Mouse (Mus musculus): ENCODE data around the gene Olfr469.
"Not testable (repeated sequence)": the region's sequence is repeated elsewhere in the genome, so short reads cannot be mapped to it uniquely, and the experiment has no call there.

Olfr469 gene

DNA sequence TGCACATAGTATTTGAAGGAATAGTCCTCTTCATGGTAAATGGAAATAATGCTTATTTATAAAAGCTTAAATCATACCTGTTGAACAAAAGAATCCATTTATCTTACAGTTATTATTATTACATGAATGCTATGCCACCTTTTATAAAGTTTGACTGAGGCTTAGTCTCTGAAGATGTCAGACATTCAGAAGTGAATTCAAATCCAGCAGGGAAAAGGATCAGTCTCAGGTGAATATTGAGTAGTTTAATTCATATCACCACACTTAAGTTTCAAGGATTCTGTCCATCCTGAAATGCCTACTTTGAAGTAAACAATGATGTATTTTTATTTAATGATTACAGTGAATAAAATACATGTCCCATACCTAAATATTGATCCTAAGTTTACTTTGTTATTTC lies at the start of gene Olfr469:
Olfr469 (minus strand) TSS at position 101 of the 400 bp plus-strand sequence.
- DNase-seq (ENCODE audit: extremely low read depth, insufficient read length, low spot score) = not testable (repeated sequence)

DNA sequence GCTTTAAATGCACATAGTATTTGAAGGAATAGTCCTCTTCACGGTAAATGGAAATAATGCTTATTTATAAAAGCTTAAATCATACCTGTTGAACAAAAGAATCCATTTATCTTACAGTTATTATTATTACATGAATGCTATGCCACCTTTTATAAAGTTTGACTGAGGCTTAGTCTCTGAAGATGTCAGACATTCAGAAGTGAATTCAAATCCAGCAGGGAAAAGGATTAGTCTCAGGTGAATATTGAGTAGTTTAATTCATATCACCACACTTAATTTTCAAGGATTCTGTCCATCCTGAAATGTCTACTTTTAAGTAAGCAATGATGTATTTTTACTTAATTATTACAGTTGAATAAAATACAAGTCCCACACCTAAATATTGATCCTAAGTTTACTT lies 22.0 kb upstream of the Olfr469 start, which contains the start of gene Olfr470:
Olfr470 (minus strand) TSS at position 101 of the 400 bp plus-strand sequence.
- DNase-seq (ENCODE audit: extremely low read depth, insufficient read length, low spot score) = not testable (repeated sequence)

DNA sequence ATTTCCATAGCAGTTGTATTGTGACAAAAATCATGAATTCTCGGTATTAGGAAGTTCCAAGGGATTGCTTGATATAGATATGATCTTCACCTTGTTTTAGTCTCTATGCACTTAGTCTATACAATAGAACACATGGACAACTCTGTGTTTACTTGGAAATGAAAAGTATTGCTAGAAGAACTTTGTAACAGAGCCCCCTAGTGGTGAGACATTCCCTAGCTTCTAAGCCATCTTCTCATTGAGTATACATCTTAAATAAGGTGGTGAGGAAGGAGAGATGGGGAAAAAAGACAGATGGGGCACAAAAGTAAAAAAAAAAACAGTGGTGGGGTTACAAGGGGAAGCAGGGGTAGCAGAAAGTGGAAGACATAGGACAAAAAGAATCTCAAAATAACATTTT lies 16.4 kb upstream of the Olfr469 start:
- no peak for DNase-seq (ENCODE audit: extremely low read depth, insufficient read length, low spot score)

DNA sequence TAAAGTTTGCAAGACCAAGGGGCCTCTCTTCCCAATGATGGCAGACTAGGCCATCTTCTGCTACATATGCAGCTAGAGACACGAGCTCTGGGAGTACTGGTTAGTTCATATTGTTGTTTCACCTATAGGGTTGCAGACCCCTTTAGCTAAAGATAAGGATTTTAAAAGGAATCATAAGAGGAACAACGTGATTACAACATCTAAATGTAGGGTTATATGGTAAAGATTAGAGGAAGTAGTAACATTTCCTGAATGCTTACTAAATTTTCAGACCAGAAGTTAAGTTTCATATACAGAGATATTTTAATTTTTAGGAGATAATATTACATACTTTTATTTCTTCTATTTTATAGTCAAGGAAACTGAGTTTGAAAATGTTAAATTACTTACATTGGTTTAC lies 1.5 kb downstream of the Olfr469 start:
- DNase-seq (ENCODE audit: extremely low read depth, insufficient read length, low spot score) = not testable (repeated sequence)

DNA sequence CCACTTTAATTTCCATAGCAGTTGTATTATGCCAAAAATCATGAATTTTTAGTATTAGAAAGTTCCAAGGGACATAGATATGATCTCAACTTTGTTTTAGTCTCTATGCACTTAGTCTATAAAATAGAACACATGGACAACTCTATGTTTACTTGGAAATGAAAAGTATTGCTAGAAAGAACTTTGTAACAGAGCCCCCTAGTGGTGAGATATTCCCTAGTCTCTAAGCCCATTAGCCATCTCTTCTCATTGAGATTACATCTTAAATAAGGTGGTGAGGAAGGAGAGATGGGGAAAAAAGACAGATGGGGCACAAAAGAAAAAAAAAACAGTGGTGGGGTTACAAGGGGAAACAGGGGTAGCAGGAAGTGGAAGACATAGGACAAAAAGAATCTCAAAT lies 5.9 kb downstream of the Olfr469 start:
- DNase-seq (ENCODE audit: extremely low read depth, insufficient read length, low spot score) = no peak

DNA sequence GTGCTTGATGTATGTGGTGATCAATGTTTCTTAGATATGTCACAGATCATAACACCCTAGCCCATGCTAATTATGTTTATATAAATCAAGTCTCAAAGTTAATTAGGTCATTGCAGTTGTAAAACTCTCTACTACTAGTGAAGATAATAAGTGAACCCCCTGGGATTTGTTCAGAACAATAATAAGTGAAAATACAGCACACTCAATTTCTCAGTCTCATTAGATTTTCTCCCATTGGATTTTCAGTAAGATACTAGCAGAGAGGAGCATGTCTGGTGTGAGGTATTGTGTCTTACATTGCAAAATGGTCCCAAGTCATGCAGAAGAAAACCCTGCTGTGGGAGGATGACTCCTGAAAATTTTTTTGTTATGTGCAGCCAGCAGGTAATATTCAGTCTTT lies 13.4 kb downstream of the Olfr469 start, which contains the start of gene Olfr467:
Olfr467 (plus strand) TSS at position 301 of the 400 bp plus-strand sequence.
- DNase-seq (ENCODE audit: extremely low read depth, insufficient read length, low spot score) = no peak

DNA sequence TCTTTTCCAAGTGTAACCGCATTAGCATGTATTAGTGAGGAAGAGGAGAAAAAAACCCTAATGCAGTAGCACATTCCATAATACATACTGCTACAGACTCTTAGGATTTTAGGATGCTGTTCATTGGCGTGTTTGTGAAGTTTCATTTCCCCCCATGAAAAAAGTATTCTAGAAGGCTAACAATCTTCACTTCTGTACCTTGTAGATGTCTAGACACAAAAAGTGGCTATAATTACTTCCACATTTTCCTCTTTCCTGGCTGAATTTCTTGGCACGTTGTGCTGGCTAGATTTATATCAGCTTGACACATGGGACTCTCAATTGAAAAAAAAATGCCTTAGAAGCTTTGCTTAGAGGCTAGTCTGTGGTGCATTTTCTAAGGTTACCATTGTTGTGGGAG lies 23.2 kb downstream of the Olfr469 start:
- DNase-seq (ENCODE audit: extremely low read depth, insufficient read length, low spot score) = no peak

DNA sequence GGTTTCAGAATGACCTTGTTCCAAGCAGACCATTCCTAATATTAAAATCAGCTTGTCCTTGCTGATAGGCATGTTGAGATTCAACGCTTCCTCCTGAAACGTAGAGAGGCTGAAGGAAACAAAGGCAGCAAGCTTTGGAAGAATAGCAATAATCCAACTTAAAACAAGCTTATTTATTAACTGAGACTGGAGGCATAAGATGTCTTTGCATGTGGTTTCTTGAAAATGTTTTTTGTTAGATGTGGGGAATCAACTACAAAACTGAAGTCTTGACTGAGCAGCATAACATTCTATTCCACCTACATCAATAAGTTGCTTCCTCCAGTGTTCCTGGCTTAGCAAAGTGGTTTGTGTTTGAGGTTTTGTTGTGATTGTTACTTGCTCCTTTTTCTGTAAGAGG lies 24.2 kb downstream of the Olfr469 start, which contains the start of gene Ovch2:
Ovch2 (minus strand) TSS at position 101 of the 400 bp plus-strand sequence.
- no peak for DNase-seq (ENCODE audit: extremely low read depth, insufficient read length, low spot score)

DNA sequence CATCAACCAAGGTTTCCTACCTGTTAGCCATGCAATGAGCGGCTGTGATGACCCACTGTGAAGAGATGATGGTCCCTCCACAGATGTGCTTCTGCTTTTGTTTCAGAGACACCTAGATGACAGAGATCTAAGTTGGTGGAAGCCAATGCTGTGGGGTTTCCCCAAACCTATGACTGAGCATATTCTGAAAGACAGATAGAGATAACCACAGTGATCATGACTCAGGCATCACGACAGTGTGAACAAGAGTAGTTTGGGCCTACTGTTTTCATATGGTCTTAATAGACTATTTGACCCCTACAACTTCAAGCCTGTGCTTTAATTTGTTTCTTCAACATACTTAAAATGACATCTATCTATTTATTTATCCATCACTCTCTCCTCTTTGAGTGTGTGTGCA lies 28.8 kb downstream of the Olfr469 start:
- no peak for DNase-seq (ENCODE audit: extremely low read depth, insufficient read length, low spot score)

DNA sequence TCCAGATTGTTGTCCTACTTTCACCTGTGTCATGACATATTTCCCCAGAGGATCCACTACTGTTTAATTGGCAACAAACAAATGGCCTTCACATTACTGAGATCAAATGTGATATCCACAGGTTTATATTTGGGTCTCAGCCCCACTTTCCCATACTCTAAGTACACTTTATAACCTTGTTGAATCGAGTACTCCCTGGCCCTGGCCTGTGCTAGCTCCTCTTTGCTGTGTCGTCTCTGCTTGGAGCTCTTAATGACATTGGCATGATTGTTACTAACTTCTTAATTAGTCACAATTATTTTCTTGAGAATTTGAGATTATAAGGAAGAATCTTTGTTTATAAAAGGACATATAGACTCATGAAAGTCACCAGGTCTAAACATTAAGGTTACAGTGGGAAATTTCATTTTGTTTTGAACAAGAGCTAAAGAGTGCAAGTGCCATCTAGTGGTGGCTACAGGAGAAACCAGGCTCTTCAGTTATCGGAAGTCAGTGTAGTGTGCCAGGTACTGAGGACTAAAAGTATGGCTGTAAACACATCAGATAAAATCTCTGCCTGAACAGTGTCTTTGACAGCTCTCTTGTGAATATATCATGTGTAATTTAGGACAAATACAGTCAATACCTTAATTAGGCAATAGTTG lies 37.2 kb downstream of the Olfr469 start:
- DNase-seq (ENCODE audit: extremely low read depth, insufficient read length, low spot score) = no peak

DNA sequence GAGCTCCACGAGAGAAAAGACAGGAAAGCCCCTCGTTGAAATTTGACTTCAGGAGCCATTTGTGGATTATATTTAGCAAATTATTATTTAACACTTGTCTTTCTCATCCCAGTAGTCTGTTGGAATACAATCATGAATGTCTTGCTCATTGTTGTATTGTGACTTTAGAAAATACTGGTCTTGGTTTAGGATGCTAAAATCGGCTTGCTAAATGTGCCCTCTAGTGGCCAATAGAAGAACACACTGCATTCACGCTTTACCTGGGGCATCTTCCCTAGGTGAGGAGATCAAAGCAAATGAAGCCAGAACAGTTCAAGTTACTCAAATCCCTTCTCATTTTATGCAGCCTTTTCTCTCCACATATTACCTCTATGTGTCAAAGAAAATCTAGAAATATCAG lies 45.7 kb downstream of the Olfr469 start:
- DNase-seq (ENCODE audit: extremely low read depth, insufficient read length, low spot score) = no peak

DNA sequence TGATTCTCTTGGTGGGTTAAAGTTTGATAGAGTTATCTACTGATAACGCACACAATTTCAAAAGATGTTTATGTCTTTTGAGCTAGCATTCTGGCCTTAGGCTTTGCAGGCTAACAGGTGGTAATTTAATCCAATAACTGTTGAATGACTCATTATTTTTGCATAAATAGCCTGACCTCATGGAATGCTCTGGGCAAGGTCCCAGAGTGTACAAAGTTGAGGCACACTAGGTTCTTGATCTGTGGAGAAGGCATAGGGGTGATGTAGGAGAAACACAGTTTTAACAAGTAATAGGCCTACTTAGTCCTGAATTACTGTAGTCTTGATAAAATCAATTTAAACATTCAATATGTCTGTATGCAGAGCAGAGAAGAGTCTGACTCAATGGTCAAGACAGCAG lies 47.1 kb downstream of the Olfr469 start:
- DNase-seq (ENCODE audit: extremely low read depth, insufficient read length, low spot score) = no peak

DNA sequence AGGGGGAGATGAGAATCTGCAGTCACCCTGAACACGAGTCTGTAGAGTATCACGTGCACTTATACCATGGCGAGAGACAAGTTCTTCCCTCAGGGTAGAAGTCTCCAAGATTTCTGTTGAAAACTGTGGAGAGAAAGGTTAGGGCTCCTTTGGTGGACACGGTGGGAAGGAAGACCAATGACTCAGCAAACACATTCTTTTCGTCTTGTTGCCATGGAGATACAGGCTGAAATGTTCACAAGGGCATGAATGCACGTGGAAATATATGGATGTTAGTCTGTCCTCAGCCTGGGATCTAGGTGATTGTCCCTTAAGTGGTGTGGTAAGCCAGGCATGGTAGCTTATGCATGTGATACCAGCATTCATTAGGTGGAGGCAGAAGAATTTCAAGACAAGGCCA lies 54.5 kb downstream of the Olfr469 start:
- no peak for DNase-seq (ENCODE audit: extremely low read depth, insufficient read length, low spot score)

Data from 3134 (cell line).